Mouse (Mus musculus) embryonic facial prominence, embryonic 11.5 days (tissue): ENCODE measurements around the gene Olfm2. TPM values are rescaled to one million over a fixed set of nuclear protein-coding genes. Genes with fewer than 3 reads are reported as not detected.
A peak's percentile ranks its signal among the peaks of the same experiment; 100 is the strongest.

Source experiments
- ATAC-seq: fragments of 200-750 bp; cut with Nextera tagmentation; replicated peaks from 2 replicates; pipeline ENCODE4 v1.8.0; 2017; ENCODE audit warnings: low read depth; ENCODE audit not compliant: insufficient number of reproducible peaks, low FRiP score, low TSS enrichment
- DNase-seq: peaks from one replicate; pipeline ENCODE4 v3.0.0-alpha.2; 2015; ENCODE audit warnings: low spot score
- H3K27ac ChIP-seq: fragments of 300-500 bp; sonication (generic); replicated peaks from 2 replicates; pipeline ENCODE4 v1.5.1; 2014; ENCODE audit warnings: mild to moderate bottlenecking, low read depth, low read length, control low read depth
- H3K27me3 ChIP-seq: fragments of 300-500 bp; sonication (generic); 2 replicates; pipeline ENCODE4 v1.6.1; 2014; ENCODE audit warnings: mild to moderate bottlenecking, low read length, moderate library complexity, mixed read lengths; ENCODE audit not compliant: control insufficient read depth, insufficient read depth
- H3K36me3 ChIP-seq: fragments of 300-500 bp; sonication (generic); replicated peaks from 2 replicates; pipeline ENCODE4 v1.6.1; 2014; ENCODE audit warnings: low read depth, mild to moderate bottlenecking, low read length, moderate library complexity, mixed read lengths; ENCODE audit not compliant: control insufficient read depth, insufficient read depth
- H3K4me1 ChIP-seq: fragments of 300-500 bp; sonication (generic); 2 replicates; pipeline ENCODE4 v1.6.1; 2014; ENCODE audit warnings: low read length, mixed read lengths; ENCODE audit not compliant: control insufficient read depth, insufficient read depth
- H3K4me2 ChIP-seq: fragments of 300-500 bp; sonication (generic); 2 replicates; pipeline ENCODE4 v1.6.1; 2014; ENCODE audit warnings: low read depth, mild to moderate bottlenecking, control low read depth, low read length, moderate library complexity
- H3K4me3 ChIP-seq: fragments of 300-500 bp; sonication (generic); 2 replicates; pipeline ENCODE4 v1.5.1; 2014; ENCODE audit warnings: low read depth, low read length, control low read depth
- H3K9ac ChIP-seq: fragments of 300-500 bp; sonication (generic); replicated peaks from 2 replicates; pipeline ENCODE4 v1.6.1; 2014; ENCODE audit warnings: mild to moderate bottlenecking, control low read depth, low read length
- H3K9me3 ChIP-seq: fragments of 300-500 bp; sonication (generic); replicated peaks from 2 replicates; pipeline ENCODE4 v1.6.1; 2016; ENCODE audit warnings: mild to moderate bottlenecking, low read length, inconsistent platforms, mixed read lengths; ENCODE audit not compliant: control insufficient read depth
- WGBS: fragments of 180-500 bp; shearing (Covaris S2); extraction: QIAGEN DNeasy Blood & Tissue Kit; methylation state at CpG from one replicate; pipeline ENCODE4 v1.1.7; 2014; 5-methylcytosine and 5-hydroxymethylcytosine counted together
- polyA plus RNA-seq: library from polyadenylated mRNA; unstranded; fragments of >200 nt; fragmentation: Nextera tagmentation; extraction: Ambion mirVana; gene quantifications from 2 replicates; pipeline ENCODE4 v1.2.1, GENCODE M21; 2014

Gene Olfm2
- 11.0 and 13.9 TPM in 2 replicates for polyA plus RNA-seq

DNA sequence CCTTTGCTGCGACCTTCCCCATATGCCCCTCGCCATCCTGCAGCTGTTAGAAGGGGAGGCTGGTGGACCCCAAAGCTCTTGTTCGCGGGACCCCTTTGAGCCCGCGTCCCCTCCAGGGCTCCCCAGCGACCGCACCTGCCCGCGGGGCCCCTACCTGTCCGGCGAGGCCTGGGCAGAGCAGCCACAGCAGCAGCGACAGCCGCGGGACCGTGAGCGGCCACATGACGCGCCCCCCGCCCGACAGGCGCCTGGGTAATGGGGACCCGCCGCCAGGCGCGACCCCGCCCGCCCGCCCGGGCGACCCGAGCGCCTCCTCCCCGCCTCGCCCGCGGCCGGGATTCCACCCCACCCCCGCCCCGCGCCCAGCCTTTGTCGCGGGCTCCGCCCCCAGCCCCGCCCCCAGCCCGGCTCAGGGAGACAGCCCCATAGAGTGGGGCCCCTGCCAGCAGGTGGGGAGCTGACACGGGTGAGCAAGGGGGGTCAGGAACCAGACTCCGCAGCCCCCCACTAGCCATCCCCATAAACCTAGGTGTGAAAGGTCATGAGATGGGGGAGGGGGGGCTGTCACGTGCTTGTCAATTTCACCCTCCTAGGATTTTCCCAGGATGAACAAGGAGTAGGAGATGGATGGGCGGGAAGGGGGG, at the start of gene Olfm2:
Gene Olfm2 (minus strand): TSS at position 333 of the 644 bp plus-strand sequence.
- no peaks in the 10 kb centered on the region for H3K36me3 ChIP-seq
- H3K27me3 ChIP-seq: peaks cover 23% of the 10 kb centered on the region
- peaks cover 7% of the 10 kb centered on the region; the same call in 1 of the 2 replicates for H3K4me1 ChIP-seq
- peak within 1 kb of the TSS; percentile 48 for H3K4me3 ChIP-seq
- H3K27ac ChIP-seq: no peak within 1 kb of the TSS
- WGBS: under 1% methylated on average over 35 of the region's 50 CpGs
- peak within 1 kb of the TSS; percentile 62 for H3K9ac ChIP-seq
- DNase-seq: peak; percentile 67
- peak within 1 kb of the TSS; percentile 92 for H3K4me2 ChIP-seq
- peak; percentile 50 for ATAC-seq
- H3K9me3 ChIP-seq: no peaks in the 10 kb centered on the region

DNA sequence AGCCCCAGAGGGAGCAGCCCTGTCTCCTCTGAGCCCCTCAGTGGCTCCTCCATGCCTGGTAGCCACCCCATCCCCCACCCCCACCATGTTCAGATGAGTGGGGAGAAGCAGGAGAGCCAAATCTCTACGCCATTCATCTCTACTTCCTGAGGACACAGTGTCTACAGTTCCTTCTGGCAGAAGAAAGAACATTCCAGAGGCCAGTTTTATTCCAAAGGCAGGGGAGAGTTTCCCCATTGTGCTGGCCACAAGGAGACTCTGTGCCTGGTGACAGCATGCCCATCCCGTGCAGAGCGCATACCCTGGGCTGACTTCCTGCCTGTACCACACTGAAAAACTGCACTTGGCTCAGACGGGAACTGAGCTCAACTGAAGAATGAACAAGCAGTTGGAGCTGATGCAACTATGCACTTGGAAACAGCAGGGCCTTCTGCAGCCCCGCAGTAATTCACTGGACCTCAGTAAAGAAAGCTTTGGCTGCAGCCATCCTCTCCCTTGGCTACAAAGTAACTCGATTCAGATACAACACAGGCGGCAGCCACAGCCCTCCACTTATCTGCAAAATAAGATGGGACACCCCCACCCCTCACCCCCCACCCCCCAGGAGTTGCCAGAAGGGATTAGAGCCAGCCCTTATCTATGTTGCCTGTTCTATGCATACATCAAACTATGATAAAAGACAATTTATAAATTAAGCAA, 48.1 kb upstream of the Olfm2 start:
- Histone ChIP-seq H3K9ac (no peak overlapping the region), H3K9me3 (no peaks in the 10 kb centered on the region), H3K27ac (no peak overlapping the region), H3K4me1 (no peaks in the 10 kb centered on the region), H3K4me2 (no peak overlapping the region), H3K4me3 (no peak overlapping the region), H3K36me3 (no peaks in the 10 kb centered on the region), H3K27me3 (no peaks in the 10 kb centered on the region)
- DNase-seq: no peak
- 29% methylated on average over 7 of the region's 7 CpGs for WGBS
- no peak for ATAC-seq

DNA sequence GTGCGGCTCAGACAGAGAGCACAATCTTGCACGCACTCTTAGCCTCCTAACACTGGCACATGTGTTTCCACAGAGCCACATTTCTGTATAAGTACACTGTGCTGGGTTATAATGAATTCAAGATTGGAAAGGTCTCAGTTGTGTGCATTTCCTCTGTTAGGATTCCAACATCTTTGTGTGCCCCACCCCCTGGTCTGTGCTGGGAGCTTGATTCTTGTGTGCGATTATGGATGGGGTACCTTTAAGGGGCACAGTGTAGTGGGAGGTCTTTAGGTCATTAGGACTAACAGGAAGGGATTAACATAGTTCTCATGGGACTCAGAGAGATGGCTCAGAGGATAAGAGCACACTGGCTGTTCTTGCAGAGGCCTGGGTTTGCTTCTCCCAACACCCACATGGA, 44.2 kb upstream of the Olfm2 start:
- H3K9ac ChIP-seq: no peak overlapping the region
- H3K36me3 ChIP-seq: no peaks in the 10 kb centered on the region
- 32% methylated on average over 3 of the region's 3 CpGs for WGBS
- no peak overlapping the region for H3K27ac ChIP-seq
- H3K4me3 ChIP-seq: no peak overlapping the region
- no peaks in the 10 kb centered on the region for H3K27me3 ChIP-seq
- H3K9me3 ChIP-seq: no peaks in the 10 kb centered on the region
- no peak overlapping the region for H3K4me2 ChIP-seq
- ATAC-seq (peak; percentile 74; the same call in 1 of the 2 replicates), DNase-seq (peak; percentile 72)
- no peaks in the 10 kb centered on the region for H3K4me1 ChIP-seq

DNA sequence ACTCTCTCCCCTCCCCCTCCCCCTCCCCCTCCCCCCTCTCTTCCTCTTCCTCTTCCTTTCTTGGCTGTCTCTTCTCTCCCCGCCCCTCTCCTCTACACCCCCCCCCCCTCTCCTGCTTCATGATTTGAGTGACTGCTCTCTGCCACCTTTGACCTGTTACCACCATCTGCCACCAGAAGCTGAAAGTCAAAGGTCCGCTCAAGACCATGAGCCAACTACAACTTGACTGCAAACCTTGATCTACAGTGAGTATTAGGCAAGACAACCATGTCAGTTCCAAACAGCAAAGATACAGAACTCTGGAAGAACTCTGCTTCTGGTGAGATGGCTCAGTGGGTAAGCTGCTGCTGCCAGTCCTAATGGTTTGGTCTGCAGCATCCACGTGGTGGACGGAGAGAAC, 43.5 kb upstream of the Olfm2 start:
- Histone ChIP-seq H3K4me3 (no peak overlapping the region), H3K27ac (no peak overlapping the region), H3K9ac (no peak overlapping the region), H3K9me3 (no peaks in the 10 kb centered on the region), H3K27me3 (no peaks in the 10 kb centered on the region), H3K4me2 (no peak overlapping the region), H3K36me3 (no peaks in the 10 kb centered on the region), H3K4me1 (no peaks in the 10 kb centered on the region)
- ATAC-seq (no peak), DNase-seq (no peak)
- 51% methylated on average over 3 of the region's 4 CpGs for WGBS

DNA sequence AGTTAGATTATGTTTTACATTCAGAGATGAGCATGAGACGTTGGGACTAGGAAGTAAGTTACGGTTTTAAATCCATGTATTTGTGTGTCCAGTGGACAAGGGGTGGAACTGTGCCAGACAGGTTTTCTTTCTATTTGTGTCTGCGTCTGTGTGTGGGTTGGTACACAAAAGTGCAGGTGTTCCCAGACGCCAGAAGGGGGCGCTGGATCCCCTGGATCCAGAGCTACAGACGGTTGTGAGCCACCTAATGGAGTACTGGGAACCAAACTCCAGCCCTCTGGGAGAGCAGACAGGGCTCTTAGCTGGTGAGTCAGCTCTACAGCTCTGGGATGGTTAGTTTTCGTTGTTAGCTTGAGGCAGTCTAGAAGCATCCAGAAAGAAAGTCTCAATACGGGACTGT, 41.8 kb upstream of the Olfm2 start:
- no peaks in the 10 kb centered on the region for H3K36me3 ChIP-seq
- DNase-seq (no peak), ATAC-seq (no peak)
- no peak overlapping the region for H3K4me2 ChIP-seq
- no peak overlapping the region for H3K9ac ChIP-seq
- H3K4me3 ChIP-seq: no peak overlapping the region
- H3K27me3 ChIP-seq: no peaks in the 10 kb centered on the region
- 75% methylated on average over 8 of the region's 8 CpGs for WGBS
- H3K27ac ChIP-seq: no peak overlapping the region
- no peaks in the 10 kb centered on the region for H3K9me3 ChIP-seq
- H3K4me1 ChIP-seq: no peaks in the 10 kb centered on the region

DNA sequence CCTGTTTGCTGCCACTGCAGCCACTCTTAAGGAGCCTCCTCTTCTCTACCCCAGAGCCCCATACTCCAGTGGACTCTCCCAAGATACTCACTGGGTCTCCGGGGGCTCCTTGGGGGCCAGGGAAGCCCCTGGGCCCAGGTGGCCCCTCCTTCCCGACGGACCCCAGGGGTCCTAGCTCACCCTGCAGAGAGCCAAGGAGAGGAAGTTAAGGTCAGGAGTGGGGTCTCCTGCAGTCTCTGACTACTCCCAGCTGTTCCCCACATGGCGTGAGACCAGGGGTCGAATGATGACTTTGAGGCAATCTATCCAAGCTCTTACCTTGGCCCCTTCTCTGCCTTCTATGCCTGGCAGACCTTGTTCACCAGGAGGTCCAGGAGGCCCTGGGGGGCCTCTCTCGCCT, 38.9 kb upstream of the Olfm2 start:
- Histone ChIP-seq H3K36me3 (no peaks in the 10 kb centered on the region), H3K27me3 (no peaks in the 10 kb centered on the region), H3K4me2 (no peak overlapping the region), H3K27ac (no peak overlapping the region), H3K4me3 (no peak overlapping the region), H3K9me3 (no peaks in the 10 kb centered on the region), H3K9ac (no peak overlapping the region), H3K4me1 (no peaks in the 10 kb centered on the region)
- DNase-seq: no peak
- 56% methylated on average over 6 of the region's 6 CpGs for WGBS
- no peak for ATAC-seq

DNA sequence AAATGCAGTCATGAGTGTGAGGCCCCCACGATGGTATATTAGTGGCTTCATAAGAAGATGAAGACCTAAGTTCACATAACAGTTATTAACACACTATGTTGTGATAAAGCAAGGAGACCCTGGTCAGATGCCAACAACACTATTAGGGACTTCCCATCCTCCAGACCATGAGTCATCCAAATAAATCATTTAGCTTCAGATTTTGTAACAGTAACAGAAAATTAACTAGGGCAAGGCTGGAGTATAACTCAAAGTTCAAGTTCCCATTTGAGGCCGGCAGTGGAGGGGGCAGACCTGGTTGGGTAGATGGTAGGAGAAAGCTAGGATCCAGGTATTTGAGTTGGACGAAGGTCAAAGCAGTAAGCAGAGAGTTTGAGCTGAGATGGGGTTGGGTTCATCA, 35.1 kb upstream of the Olfm2 start:
- 86% methylated on average over 3 of the region's 3 CpGs for WGBS
- ATAC-seq: no peak
- Histone ChIP-seq H3K9me3 (no peaks in the 10 kb centered on the region), H3K9ac (no peak overlapping the region), H3K4me2 (no peak overlapping the region), H3K27ac (no peak overlapping the region), H3K27me3 (no peaks in the 10 kb centered on the region), H3K36me3 (no peaks in the 10 kb centered on the region), H3K4me3 (no peak overlapping the region), H3K4me1 (no peaks in the 10 kb centered on the region)
- DNase-seq: no peak

DNA sequence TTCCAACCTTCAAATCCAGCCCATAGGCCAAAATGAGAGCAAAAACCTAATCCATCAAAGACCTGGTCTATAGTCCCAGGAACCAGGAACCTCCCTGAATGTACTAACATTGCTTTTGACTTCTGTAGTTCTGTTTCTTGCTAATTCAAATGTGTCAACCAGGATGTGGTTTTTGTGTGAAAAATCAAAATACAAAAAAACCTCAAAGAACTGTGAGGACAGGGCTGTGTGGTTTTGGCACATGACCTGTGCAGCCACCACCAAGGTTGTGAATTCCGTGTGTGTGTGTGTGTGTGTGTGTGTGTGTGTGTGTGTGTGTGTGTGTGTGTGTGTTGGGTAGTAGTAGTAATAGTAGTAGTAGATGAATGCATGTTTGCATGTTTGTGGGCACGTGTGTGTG, 19.1 kb upstream of the Olfm2 start:
- WGBS: 75% methylated on average over 2 of the region's 2 CpGs
- ATAC-seq: no peak

More for the DNA sequence above, 19.1 kb upstream of the Olfm2 start:
- Histone ChIP-seq H3K9ac (no peak overlapping the region), H3K4me3 (no peak overlapping the region), H3K4me2 (no peak overlapping the region), H3K9me3 (no peaks in the 10 kb centered on the region), H3K27ac (no peak overlapping the region), H3K36me3 (no peaks in the 10 kb centered on the region), H3K4me1 (no peaks in the 10 kb centered on the region), H3K27me3 (no peaks in the 10 kb centered on the region)
- DNase-seq: no peak
